Mouse (Mus musculus) neural tube, embryonic 12.5 days (tissue): ENCODE measurements around the gene Efna1. TPM values are rescaled to one million over a fixed set of nuclear protein-coding genes. Genes with fewer than 3 reads are reported as not detected.
A peak's percentile ranks its signal among the peaks of the same experiment; 100 is the strongest.

Experiments used
- ATAC-seq: fragments of 200-750 bp; cut with Nextera tagmentation; 2 replicates; pipeline ENCODE4 v1.8.0; 2017; ENCODE audit warnings: low read depth, mild to moderate bottlenecking, moderate TSS enrichment, moderate library complexity; ENCODE audit not compliant: low FRiP score
- H3K27ac ChIP-seq: fragments of 300-500 bp; sonication (generic); 2 replicates; pipeline ENCODE4 v1.5.1; 2016
- H3K27me3 ChIP-seq: fragments of 300-500 bp; sonication (generic); replicated peaks from 2 replicates; pipeline ENCODE4 v1.6.1; 2016; ENCODE audit warnings: mild to moderate bottlenecking
- H3K36me3 ChIP-seq: fragments of 300-500 bp; sonication (generic); 2 replicates; pipeline ENCODE4 v1.6.1; 2016; ENCODE audit warnings: mild to moderate bottlenecking
- H3K4me1 ChIP-seq: fragments of 300-500 bp; sonication (generic); 2 replicates; pipeline ENCODE4 v1.6.1; 2016
- H3K4me2 ChIP-seq: fragments of 300-500 bp; sonication (generic); replicated peaks from 2 replicates; pipeline ENCODE4 v1.6.1; 2016; ENCODE audit warnings: mild to moderate bottlenecking
- H3K4me3 ChIP-seq: fragments of 300-500 bp; sonication (generic); 2 replicates; pipeline ENCODE4 v1.5.1; 2016
- H3K9ac ChIP-seq: fragments of 300-500 bp; sonication (generic); 2 replicates; pipeline ENCODE4 v1.6.1; 2016; ENCODE audit warnings: mild to moderate bottlenecking
- H3K9me3 ChIP-seq: fragments of 300-500 bp; sonication (generic); 2 replicates; pipeline ENCODE4 v1.6.1; 2016; ENCODE audit warnings: mild to moderate bottlenecking
- WGBS: fragments of 180-500 bp; shearing (Covaris S2); methylation state at CpG from one replicate; pipeline ENCODE4 v1.1.7; 2016; 5-methylcytosine and 5-hydroxymethylcytosine counted together
- polyA plus RNA-seq: library from polyadenylated mRNA; unstranded; fragments of >200 nt; fragmentation: Nextera tagmentation; extraction: Ambion mirVana; gene quantifications from 2 replicates; pipeline ENCODE4 v1.2.1, GENCODE M21; 2016

Efna1 gene
- polyA plus RNA-seq, 1 experiment from 2014 or later = 15.9 TPM

DNA sequence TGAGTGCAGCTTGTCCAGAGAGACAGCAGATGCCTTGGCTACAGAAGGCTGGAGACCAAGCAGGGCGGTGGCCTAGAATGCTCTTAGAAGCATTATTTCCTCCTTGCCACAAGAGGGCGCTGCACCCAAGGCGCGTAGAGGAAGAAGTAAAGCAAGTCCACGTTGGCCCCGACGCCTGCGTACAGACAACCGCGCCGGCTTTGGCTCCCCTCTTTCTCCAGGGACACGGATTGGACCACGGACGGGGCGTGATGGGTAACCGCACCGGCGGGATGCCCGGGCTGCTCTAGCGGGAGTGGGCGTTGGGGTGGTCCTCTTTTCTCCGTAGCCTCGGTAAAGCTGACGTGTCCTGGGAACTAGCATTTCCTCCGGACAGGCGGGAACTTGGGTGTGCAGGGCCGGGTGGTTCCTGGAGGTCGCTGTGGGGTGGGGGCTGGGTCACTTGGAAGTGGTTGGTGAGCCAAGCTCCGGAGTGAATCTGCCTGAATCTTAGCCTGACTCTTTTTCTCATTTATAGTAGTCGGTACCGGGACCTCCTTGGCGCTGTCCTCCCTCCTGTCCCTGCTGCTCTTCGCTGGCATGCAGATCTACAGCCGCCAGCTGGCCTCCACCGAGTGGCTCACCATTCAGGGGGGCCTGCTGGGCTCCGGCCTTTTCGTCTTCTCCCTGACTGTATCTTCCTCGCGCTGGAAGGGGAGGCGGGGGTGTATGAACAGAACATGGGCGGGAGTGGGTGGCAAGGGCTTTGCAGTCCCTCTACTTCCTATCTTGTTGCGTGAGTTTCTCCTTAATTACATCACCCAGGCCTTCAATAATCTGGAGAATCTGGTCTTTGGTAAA is 34.5 kb downstream of the Efna1 start, which contains the start of gene Trim46:
TSS of gene Trim46 (minus strand) at position 49 of the 840 bp plus-strand sequence.
- Histone ChIP-seq H3K9me3 (no peaks in the 10 kb centered on the region), H3K9ac (peak within 1 kb of the TSS; percentile 76), H3K27me3 (no peaks in the 10 kb centered on the region; the same call in 1 of the 2 replicates), H3K36me3 (peaks cover 18% of the 10 kb centered on the region), H3K27ac (peak within 1 kb of the TSS; percentile 74), H3K4me3 (peak within 1 kb of the TSS; percentile 66), H3K4me1 (peaks cover 50% of the 10 kb centered on the region), H3K4me2 (peak within 1 kb of the TSS; percentile 83)
- peak; percentile 57 for ATAC-seq
- under 1% methylated on average over 42 of the region's 42 CpGs for WGBS

DNA sequence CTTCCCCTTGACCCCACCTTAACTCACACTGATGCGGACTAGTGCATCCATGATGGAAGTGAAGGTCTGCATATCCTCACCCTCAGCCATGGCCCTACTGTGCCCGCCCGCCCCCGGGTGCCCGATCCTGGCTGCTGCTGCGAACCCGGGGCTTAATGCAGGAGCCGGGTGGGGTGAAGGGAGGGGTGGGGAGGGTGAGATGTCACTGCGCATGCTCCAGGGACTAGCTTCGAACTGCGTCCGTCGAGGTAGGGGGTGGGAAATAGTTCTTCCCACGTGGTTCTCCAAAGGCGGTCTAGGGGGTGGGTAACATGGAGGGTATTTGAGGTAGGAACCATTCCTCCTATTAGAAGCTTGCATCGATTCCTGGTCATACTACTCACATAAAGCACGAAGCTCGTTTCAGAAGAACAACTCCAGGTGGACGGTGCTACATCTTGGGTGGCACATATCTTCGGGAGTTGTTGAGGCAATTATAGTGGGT is 35.2 kb downstream of the Efna1 start, which contains the start of gene Krtcap2:
TSS of gene Krtcap2 (plus strand) at position 279 of the 484 bp plus-strand sequence.
- peak within 1 kb of the TSS; percentile 83 for H3K4me2 ChIP-seq
- H3K27ac ChIP-seq = peak within 1 kb of the TSS; percentile 74
- H3K27me3 ChIP-seq = no peaks in the 10 kb centered on the region
- peak within 1 kb of the TSS; percentile 76 for H3K9ac ChIP-seq
- peak within 1 kb of the TSS; percentile 66 for H3K4me3 ChIP-seq
- H3K9me3 ChIP-seq = no peaks in the 10 kb centered on the region
- peak; percentile 45 for ATAC-seq
- peaks cover 43% of the 10 kb centered on the region for H3K4me1 ChIP-seq
- H3K36me3 ChIP-seq = peaks cover 25% of the 10 kb centered on the region
- 4% methylated on average over 20 of the region's 20 CpGs for WGBS

DNA sequence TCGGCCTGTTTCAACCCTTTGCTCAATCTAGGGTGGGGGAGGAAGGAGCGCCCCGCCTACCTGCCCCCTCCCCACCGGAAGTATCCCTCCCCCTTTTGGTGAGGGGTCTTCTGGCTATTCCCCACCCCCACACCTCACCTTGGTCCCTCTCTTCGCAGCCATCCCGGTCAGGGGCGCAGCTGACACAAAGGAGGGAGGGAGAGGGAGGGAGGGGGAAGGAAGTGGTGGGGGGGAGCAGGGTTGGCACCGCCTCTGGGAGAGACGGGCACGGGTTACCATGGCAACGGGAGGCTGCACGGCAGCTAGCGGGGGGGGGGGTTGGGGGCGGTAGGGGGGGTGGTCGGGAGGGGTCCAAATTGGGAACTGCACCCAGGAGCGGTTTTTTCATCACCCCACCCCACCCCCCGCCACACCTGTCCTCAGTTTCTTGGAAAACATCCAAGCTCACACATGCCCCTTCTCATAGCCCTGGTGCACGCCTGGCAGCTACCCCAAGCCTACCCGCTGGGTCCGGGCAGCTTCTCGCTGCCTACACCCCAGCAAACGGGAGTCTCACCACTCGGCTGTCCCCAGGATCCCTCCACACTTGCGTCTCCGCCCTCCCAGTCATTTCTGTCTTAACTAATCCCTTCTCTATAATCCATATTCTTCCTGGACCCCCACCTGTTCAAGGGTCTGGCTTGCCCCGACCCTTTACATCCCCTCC is 35.8 kb downstream of the Efna1 start:
- WGBS = under 1% methylated on average over 23 of the region's 26 CpGs
- ATAC-seq = peak; percentile 46
- peaks cover 31% of the 10 kb centered on the region for H3K36me3 ChIP-seq
- peak overlapping the region; percentile 49 for H3K4me3 ChIP-seq
- no peaks in the 10 kb centered on the region for H3K9me3 ChIP-seq
- H3K27me3 ChIP-seq = no peaks in the 10 kb centered on the region
- peaks cover 37% of the 10 kb centered on the region for H3K4me1 ChIP-seq
- H3K9ac ChIP-seq = peak overlapping the region; percentile 69
- H3K27ac ChIP-seq = peak overlapping the region; percentile 74
- peak overlapping the region; percentile 83 for H3K4me2 ChIP-seq

DNA sequence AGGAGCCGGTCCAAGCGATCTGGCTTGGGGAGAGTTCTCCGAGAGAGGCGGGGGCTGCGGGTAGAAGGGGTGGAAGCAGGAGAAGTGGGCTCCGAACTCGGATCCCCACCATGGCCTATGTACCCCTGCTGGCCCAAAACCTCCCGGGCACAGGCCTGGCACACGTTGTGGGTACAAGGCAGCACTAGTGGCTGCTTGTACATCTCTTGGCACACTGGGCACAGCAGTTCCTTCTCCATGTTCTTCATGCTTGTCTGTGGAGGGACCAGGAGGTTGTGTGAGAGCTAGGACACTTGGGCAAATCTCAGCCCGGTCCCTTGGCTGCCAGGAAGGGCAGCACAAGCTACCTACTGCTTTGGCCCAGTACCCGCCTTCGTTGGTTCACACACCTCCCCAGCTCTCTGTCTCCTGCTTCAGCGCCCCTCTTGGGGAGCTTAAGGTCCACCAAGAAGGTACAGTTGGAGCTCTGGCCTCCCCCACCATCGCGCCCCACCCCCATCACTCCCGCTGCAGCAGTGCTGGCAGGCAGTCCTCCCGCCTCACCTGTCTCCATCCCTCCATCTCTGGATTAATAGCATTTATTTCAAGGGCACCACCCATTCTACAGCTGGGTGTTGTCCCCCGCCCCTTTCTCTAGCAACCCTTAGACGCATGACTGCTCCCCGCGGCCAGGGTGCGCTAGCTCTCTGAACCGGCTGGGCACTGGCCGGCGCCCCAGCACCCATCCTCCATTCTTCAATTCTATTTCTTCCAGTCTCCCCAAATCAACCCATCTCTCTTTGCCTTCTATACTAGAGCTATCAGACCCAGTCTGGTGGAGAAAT is 36.6 kb downstream of the Efna1 start:
- H3K9me3 ChIP-seq = no peaks in the 10 kb centered on the region
- WGBS = 15% methylated on average over 25 of the region's 25 CpGs
- H3K27me3 ChIP-seq = no peaks in the 10 kb centered on the region
- peak overlapping the region; percentile 69 for H3K9ac ChIP-seq
- H3K27ac ChIP-seq = peak overlapping the region; percentile 74
- H3K36me3 ChIP-seq = peaks cover 31% of the 10 kb centered on the region
- ATAC-seq = peak; percentile 35
- peak overlapping the region; percentile 83 for H3K4me2 ChIP-seq
- peaks cover 37% of the 10 kb centered on the region for H3K4me1 ChIP-seq
- H3K4me3 ChIP-seq = peak overlapping the region; percentile 49

DNA sequence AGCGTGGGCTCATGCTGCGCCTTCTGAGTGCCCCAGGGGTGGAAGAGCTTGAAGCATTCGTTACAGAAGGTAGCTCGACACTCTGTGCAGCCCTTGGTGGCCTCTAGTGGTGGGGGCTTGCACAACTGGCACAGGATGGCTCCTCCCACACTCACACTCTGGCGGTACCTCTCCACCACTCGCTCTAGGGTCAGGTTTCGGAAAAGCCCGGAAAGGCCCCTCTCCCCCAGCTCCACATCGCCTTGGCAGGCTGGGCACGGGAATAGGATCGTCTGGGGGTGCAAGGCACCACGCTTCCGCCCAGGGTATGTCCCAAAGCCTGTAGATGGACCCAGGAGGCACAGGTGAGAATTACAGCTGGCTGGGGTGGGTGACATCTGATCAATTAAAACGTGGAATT is 37.3 kb downstream of the Efna1 start:
- no peak for ATAC-seq
- Histone ChIP-seq H3K27ac (no peak overlapping the region), H3K9ac (peak overlapping the region; percentile 69), H3K4me2 (peak overlapping the region; percentile 83), H3K4me1 (peaks cover 37% of the 10 kb centered on the region), H3K9me3 (no peaks in the 10 kb centered on the region), H3K36me3 (peaks cover 31% of the 10 kb centered on the region), H3K27me3 (no peaks in the 10 kb centered on the region), H3K4me3 (peak overlapping the region; percentile 49)
- 16% methylated on average over 14 of the region's 14 CpGs for WGBS

DNA sequence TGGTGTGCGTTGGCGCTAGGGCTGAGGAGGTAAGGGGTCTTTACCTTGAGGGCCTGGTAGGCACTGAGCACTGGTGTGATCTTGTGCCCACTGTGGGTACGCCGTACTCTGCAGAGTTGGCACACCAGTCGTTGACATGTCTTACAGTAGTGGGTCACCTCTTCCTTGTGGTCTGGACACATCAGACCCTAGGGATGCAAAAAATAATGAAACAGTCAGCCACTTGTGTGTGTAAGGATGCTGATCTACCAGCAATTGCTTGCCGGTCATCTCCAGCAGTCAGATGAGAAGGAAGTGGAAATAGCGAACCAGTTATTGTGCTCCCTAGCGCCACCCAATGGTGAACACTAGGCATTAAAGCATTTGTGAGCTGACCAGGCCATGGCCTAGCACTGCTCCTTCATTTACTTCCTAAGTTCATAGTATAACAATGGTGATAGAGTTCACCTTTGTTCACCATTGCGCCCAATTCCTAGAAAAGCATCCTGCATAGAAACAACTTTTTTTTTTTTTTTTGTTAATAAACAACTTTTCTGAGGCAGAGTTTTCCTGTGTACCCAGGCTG is 38.5 kb downstream of the Efna1 start:
- Histone ChIP-seq H3K36me3 (peaks cover 43% of the 10 kb centered on the region), H3K27me3 (no peaks in the 10 kb centered on the region), H3K27ac (no peak overlapping the region), H3K4me1 (peaks cover 31% of the 10 kb centered on the region), H3K4me3 (no peak overlapping the region), H3K4me2 (no peak overlapping the region), H3K9me3 (no peaks in the 10 kb centered on the region), H3K9ac (no peak overlapping the region)
- WGBS = 77% methylated on average over 9 of the region's 9 CpGs
- ATAC-seq = no peak

DNA sequence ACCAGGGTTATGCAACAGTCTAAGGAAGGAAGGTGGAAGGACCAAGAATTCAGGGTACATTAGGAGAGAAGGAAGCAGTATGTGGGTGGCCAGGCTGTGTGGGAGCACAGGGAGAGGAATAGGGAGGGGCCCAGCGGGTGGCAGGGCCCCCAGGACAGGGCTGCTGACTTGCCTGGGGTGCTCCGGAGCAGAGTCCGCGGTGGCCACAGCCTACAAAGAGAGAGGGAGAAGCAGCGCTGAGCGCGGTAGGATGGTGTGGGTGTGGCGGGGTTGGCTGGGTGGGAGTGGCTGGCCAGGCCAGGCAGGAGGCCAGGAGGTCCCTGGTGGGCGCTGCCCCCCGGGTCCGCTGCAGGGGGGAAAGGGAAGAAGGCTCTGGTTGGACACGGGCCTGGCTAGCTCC is 42.4 kb downstream of the Efna1 start:
- Histone ChIP-seq H3K4me3 (no peak overlapping the region), H3K36me3 (peaks cover 79% of the 10 kb centered on the region), H3K27ac (no peak overlapping the region), H3K9ac (no peak overlapping the region), H3K4me1 (peaks cover 4% of the 10 kb centered on the region), H3K9me3 (no peaks in the 10 kb centered on the region), H3K4me2 (no peak overlapping the region), H3K27me3 (no peaks in the 10 kb centered on the region)
- no peak for ATAC-seq
- 80% methylated on average over 11 of the region's 12 CpGs for WGBS

DNA sequence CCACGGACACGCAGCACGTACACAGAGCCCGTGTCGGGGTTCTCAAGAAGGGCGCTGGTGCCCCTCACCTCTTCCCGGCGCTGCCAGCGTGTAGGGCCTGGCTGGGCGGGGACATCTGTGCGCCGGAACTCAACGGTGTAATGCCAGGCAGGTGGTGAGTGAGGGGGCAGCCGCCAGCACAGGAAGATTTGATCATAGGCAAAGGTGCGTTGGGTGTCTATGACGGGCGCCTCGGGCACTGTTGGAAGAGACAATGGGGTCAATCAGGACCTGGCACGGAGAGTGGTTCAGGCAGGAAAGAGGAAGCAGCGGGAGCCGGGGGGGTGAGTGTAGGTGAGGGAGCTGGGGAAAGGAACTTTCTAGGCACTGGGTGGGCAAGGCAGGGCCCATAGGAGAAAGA is 43.3 kb downstream of the Efna1 start:
- 94% methylated on average over 21 of the region's 21 CpGs for WGBS
- Histone ChIP-seq H3K4me2 (no peak overlapping the region), H3K9ac (no peak overlapping the region), H3K36me3 (peaks cover 82% of the 10 kb centered on the region), H3K27me3 (no peaks in the 10 kb centered on the region), H3K4me3 (no peak overlapping the region), H3K9me3 (no peaks in the 10 kb centered on the region), H3K27ac (no peak overlapping the region), H3K4me1 (no peaks in the 10 kb centered on the region)
- ATAC-seq = no peak

DNA sequence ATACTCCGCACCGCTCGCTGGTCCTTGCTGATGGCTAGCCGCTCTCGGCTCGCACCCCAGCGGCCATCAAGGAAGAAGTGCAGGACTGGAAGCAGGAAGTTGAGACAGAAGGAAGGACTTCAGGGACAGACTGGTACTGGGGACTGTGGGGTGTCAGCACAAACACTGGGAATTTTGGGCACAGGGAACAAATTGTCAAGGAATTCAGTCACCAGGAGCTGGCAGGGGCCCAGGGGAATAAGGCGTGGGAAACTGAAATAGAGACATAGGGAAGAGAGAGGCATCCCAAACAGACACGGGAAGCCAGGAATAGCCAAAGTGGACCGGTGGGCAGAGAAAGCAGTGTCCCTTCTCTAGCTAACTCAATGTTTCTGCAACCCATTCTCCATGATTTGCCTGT is 44.4 kb downstream of the Efna1 start:
- Histone ChIP-seq H3K4me3 (no peak overlapping the region), H3K27me3 (no peaks in the 10 kb centered on the region), H3K9me3 (no peaks in the 10 kb centered on the region), H3K9ac (no peak overlapping the region), H3K4me2 (no peak overlapping the region), H3K4me1 (no peaks in the 10 kb centered on the region), H3K36me3 (peaks cover 74% of the 10 kb centered on the region), H3K27ac (no peak overlapping the region)
- ATAC-seq = no peak
- 93% methylated on average over 10 of the region's 10 CpGs for WGBS

DNA sequence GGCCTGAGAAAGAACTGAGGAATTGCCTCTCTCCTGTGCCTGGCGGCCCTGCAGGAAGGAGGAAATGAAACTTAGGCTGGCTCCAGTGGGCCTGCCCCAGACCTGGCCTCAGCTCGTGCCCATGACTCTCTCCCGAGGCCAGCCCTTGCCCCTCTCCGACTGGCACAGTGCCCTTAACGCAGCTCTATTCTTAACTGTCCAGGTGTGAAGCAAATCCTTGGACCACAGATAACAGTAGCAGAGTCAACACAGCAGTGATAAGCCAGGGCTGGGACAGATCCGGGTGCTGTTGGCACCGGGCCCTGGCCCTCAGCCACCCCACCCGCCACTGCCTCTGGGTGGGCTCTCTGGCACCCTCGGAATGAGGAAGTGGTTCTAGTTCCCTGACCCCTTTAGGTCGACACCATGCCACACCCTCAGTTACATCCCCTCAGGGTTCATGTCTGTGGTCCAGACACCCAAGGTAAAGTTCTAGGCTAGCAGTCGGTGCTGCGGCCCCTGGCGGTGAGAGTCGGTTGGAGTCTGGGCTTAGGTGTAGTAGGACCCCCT is 47.3 kb downstream of the Efna1 start:
- Histone ChIP-seq H3K4me2 (no peak overlapping the region), H3K4me1 (peaks cover 8% of the 10 kb centered on the region), H3K27me3 (no peaks in the 10 kb centered on the region; the same call in 1 of the 2 replicates), H3K36me3 (peaks cover 51% of the 10 kb centered on the region), H3K9me3 (no peaks in the 10 kb centered on the region), H3K4me3 (no peak overlapping the region), H3K9ac (no peak overlapping the region), H3K27ac (no peak overlapping the region)
- ATAC-seq = no peak
- WGBS = 87% methylated on average over 14 of the region's 14 CpGs

DNA sequence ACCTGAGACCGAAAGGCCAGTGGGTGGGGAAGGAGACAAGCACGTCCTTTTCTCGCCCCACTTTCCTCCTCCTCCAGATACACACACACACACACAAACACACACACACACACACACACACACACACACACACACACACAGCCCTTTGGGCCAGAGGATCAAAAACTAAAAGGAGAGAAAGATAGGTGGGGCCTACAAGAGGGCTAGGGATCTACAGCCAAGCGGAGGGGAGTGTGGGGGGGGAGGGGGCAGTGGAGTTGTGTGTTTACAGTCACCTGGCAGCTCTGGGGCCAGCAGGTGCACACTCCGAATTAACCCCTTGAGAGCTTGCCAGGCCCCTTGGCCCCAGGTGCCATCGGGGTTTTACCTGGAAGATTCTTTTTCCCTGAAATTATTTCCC is 48.3 kb downstream of the Efna1 start:
- no peak overlapping the region for H3K27ac ChIP-seq

More for the DNA sequence above, 48.3 kb downstream of the Efna1 start:
- WGBS = 73% methylated on average over 6 of the region's 6 CpGs
- H3K4me1 ChIP-seq = peaks cover 17% of the 10 kb centered on the region
- H3K9ac ChIP-seq = no peak overlapping the region
- H3K27me3 ChIP-seq = no peaks in the 10 kb centered on the region; the same call in 1 of the 2 replicates
- H3K36me3 ChIP-seq = peaks cover 41% of the 10 kb centered on the region
- H3K9me3 ChIP-seq = no peaks in the 10 kb centered on the region
- no peak overlapping the region for H3K4me3 ChIP-seq
- ATAC-seq = no peak
- no peak overlapping the region for H3K4me2 ChIP-seq
